Mouse (Mus musculus) forebrain, embryonic 15.5 days (tissue): ENCODE data around the gene C1qtnf1. TPM values are rescaled to one million over a fixed set of nuclear protein-coding genes. Genes with fewer than 3 reads are reported as not detected.

Source experiments
- ATAC-seq: fragments of 200-750 bp; cut with Nextera tagmentation; replicated peaks from 2 replicates; pipeline ENCODE4 v1.8.0; 2017; ENCODE audit warnings: mild to moderate bottlenecking, moderate TSS enrichment, moderate library complexity
- H3K27ac ChIP-seq: fragments of 300-500 bp; sonication (generic); replicated peaks from 2 replicates; pipeline ENCODE4 v1.5.1; 2015; ENCODE audit warnings: mild to moderate bottlenecking, inconsistent platforms
- H3K27me3 ChIP-seq: fragments of 300-500 bp; sonication (generic); 2 replicates; pipeline ENCODE4 v1.6.1; 2015; ENCODE audit warnings: inconsistent platforms
- H3K36me3 ChIP-seq: fragments of 300-500 bp; sonication (generic); 2 replicates; pipeline ENCODE4 v1.6.1; 2015; ENCODE audit warnings: mild to moderate bottlenecking, inconsistent platforms
- H3K4me1 ChIP-seq: fragments of 300-500 bp; sonication (generic); 2 replicates; pipeline ENCODE4 v1.6.1; 2015; ENCODE audit warnings: inconsistent platforms
- H3K4me2 ChIP-seq: fragments of 300-500 bp; sonication (generic); replicated peaks from 2 replicates; pipeline ENCODE4 v1.6.1; 2015; ENCODE audit warnings: mild to moderate bottlenecking, inconsistent platforms
- H3K4me3 ChIP-seq: fragments of 300-500 bp; sonication (generic); 2 replicates; pipeline ENCODE4 v1.5.1; 2015; ENCODE audit warnings: mild to moderate bottlenecking, inconsistent platforms
- H3K9ac ChIP-seq: fragments of 300-500 bp; sonication (generic); replicated peaks from 2 replicates; pipeline ENCODE4 v1.6.1; 2015; ENCODE audit warnings: mild to moderate bottlenecking, inconsistent platforms
- H3K9me3 ChIP-seq: fragments of 300-500 bp; sonication (generic); 2 replicates; pipeline ENCODE4 v1.6.1; 2016; ENCODE audit warnings: inconsistent platforms
- WGBS: fragments of 180-500 bp; shearing (Covaris S2); methylation state at CpG from one replicate; pipeline ENCODE4 v1.1.7; 2015; ENCODE audit warnings: mixed read lengths; 5-methylcytosine and 5-hydroxymethylcytosine counted together
- polyA plus RNA-seq: library from polyadenylated mRNA; unstranded; fragments of >200 nt; fragmentation: Nextera tagmentation; extraction: Ambion mirVana; gene quantifications from 2 replicates; pipeline ENCODE4 v1.2.1, GENCODE M21; 2015

C1qtnf1 gene
- polyA plus RNA-seq, 1 experiment from 2014 or later, result 3.4 TPM

GRCm38 (mm10) chr11:118495065-118495464 is 67.1 kb downstream of the C1qtnf1 start:
- Histone ChIP-seq H3K9ac (no peak overlapping the region), H3K4me1 (peaks cover 9% of the 10 kb centered on the region; the same call in 1 of the 2 replicates), H3K4me3 (no peak overlapping the region), H3K4me2 (no peak overlapping the region), H3K9me3 (no peaks in the 10 kb centered on the region), H3K27me3 (no peaks in the 10 kb centered on the region), H3K36me3 (no peaks in the 10 kb centered on the region), H3K27ac (no peak overlapping the region)
- no peak for ATAC-seq
- 46% methylated on average over 5 of the region's 5 CpGs for WGBS

- 53% methylated on average over 20 of the region's 20 CpGs for WGBS
- no peak for ATAC-seq
- no peak overlapping the region for H3K27ac ChIP-seq
- no peaks in the 10 kb centered on the region for H3K27me3 ChIP-seq
- peaks cover 7% of the 10 kb centered on the region; the same call in 1 of the 2 replicates for H3K4me1 ChIP-seq
- H3K36me3 ChIP-seq, result no peaks in the 10 kb centered on the region
- H3K9me3 ChIP-seq, result no peaks in the 10 kb centered on the region
- H3K4me3 ChIP-seq, result no peak overlapping the region
- no peak overlapping the region for H3K9ac ChIP-seq
- no peak overlapping the region for H3K4me2 ChIP-seq
Observed at GRCm38 (mm10) chr11:118496066-118496689, 68.2 kb downstream of the C1qtnf1 start.

Other genes with a start within 250 kb of the C1qtnf1 start
- gene Cyth1, start 179.6 kb upstream of the C1qtnf1 start, polyA plus RNA-seq, result 32.3 and 34.6 TPM in 2 replicates
- gene Usp36, start 138.0 kb upstream of the C1qtnf1 start, polyA plus RNA-seq, result 17.0 and 17.4 TPM in 2 replicates
- gene Cep295nl, start 85.7 kb upstream of the C1qtnf1 start, polyA plus RNA-seq, result 0.09 TPM in 1 of 2 replicates, not detected in the other
- gene Timp2, start 72.5 kb upstream of the C1qtnf1 start, polyA plus RNA-seq, result 69.4 and 75.2 TPM in 2 replicates
- 2.6 TPM in 2 replicates for gene Lgals3bp, start 26.1 kb upstream of the C1qtnf1 start, polyA plus RNA-seq
- 28.9 and 31.6 TPM in 2 replicates for gene Cant1, start 9.1 kb upstream of the C1qtnf1 start, polyA plus RNA-seq
- 5.3 and 6.8 TPM in 2 replicates for gene Engase, start 48.6 kb downstream of the C1qtnf1 start, polyA plus RNA-seq